Mouse (Mus musculus) neural tube, embryonic 14.5 days (tissue): ENCODE results near the gene Gm21988. TPM values are rescaled to one million over a fixed set of nuclear protein-coding genes. Genes with fewer than 3 reads are reported as not detected.

Source experiments
- ATAC-seq: fragments of 200-750 bp; cut with Nextera tagmentation; 2 replicates; pipeline ENCODE4 v1.8.0; 2017; ENCODE audit warnings: low read depth, mild to moderate bottlenecking, moderate TSS enrichment, moderate library complexity
- H3K27ac ChIP-seq: fragments of 300-500 bp; sonication (generic); 2 replicates; pipeline ENCODE4 v1.5.1; 2014; ENCODE audit warnings: low read depth, mild to moderate bottlenecking, control low read depth, low read length, moderate library complexity, mixed read lengths
- H3K27me3 ChIP-seq: fragments of 300-500 bp; sonication (generic); 2 replicates; pipeline ENCODE4 v1.6.1; 2014; ENCODE audit warnings: low read length; ENCODE audit not compliant: control insufficient read depth, insufficient read depth
- H3K36me3 ChIP-seq: fragments of 300-500 bp; sonication (generic); 2 replicates; pipeline ENCODE4 v1.6.1; 2014; ENCODE audit warnings: low read length, mixed read lengths; ENCODE audit not compliant: control insufficient read depth, insufficient read depth
- H3K4me1 ChIP-seq: fragments of 300-500 bp; sonication (generic); 2 replicates; pipeline ENCODE4 v1.6.1; 2014; ENCODE audit warnings: low read length; ENCODE audit not compliant: control insufficient read depth, insufficient read depth
- H3K4me2 ChIP-seq: fragments of 300-500 bp; sonication (generic); 2 replicates; pipeline ENCODE4 v1.6.1; 2014; ENCODE audit warnings: mild to moderate bottlenecking, low read depth, low read length, control low read depth
- H3K4me3 ChIP-seq: fragments of 300-500 bp; sonication (generic); 2 replicates; pipeline ENCODE4 v1.5.1; 2014; ENCODE audit warnings: low read depth, low read length, control low read depth, mixed read lengths
- H3K9ac ChIP-seq: fragments of 300-500 bp; sonication (generic); replicated peaks from 2 replicates; pipeline ENCODE4 v1.6.1; 2014; ENCODE audit warnings: low read depth, mild to moderate bottlenecking, control low read depth, low read length, mixed read lengths
- H3K9me3 ChIP-seq: fragments of 300-500 bp; sonication (generic); 2 replicates; pipeline ENCODE4 v1.6.1; 2016; ENCODE audit warnings: low read length; ENCODE audit not compliant: control insufficient read depth
- WGBS: fragments of 180-500 bp; shearing (Covaris S2); extraction: QIAGEN DNeasy Blood & Tissue Kit; methylation state at CpG from one replicate; pipeline ENCODE4 v1.1.7; 2014; 5-methylcytosine and 5-hydroxymethylcytosine counted together
- microRNA counts: library from miRNA; unstranded; fragments of <30 nt; microRNA quantifications from one replicate; lab custom pipeline; 2016
- microRNA-seq: library from miRNA; unstranded; fragments of <30 nt; microRNA quantifications from one replicate; pipeline ENCODE4, GENCODE M21; 2016
- polyA plus RNA-seq: library from polyadenylated mRNA; unstranded; fragments of >200 nt; fragmentation: Nextera tagmentation; extraction: Ambion mirVana; gene quantifications from 2 replicates; pipeline ENCODE4 v1.2.1, GENCODE M21; 2014

Gene Gm21988
- polyA plus RNA-seq, 1 experiment from 2014 or later, result 12.7 TPM

DNA sequence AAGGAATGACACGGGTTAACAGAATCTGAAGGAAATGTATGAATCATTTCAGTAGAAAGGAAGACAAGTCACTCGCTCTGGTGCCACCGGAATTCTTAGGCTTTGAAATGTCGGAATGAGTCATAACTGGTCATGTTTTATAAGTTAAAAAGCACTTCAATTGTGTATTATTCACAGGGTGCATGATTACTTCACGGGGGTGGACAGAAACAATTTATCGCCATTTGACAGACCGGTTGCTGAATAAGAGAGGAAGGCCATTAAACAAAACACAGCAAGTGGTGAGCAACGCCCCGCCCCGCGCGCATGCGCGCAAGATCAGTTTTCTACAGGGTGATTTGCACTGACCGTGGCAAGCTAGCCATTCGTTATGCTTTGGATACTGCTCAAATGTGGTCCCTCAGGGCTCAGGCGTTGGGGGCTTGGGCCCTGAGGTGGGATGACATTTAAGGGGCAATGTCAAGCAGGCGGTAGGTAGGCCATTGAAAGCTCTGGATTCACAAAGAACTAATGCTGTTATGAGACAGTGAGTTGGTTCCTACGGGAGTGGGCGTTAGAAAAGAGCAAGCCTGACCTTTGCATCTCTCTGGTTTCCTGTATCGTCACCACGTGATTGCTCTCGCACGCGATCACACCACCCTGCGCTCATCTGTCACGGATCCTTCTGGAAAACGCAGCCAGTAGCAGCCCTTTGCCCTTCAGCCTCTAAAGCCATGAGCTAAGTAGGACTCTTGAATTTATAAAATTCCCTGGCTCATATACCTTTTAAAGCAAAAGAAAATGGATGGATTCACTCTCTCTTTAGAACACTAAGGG lies 50.1 kb downstream of the Gm21988 start:
- Histone ChIP-seq H3K36me3 (no peaks in the 10 kb centered on the region), H3K27me3 (no peaks in the 10 kb centered on the region), H3K4me3 (no peak overlapping the region), H3K9ac (no peak overlapping the region), H3K4me1 (no peaks in the 10 kb centered on the region), H3K4me2 (no peak overlapping the region), H3K9me3 (no peaks in the 10 kb centered on the region), H3K27ac (no peak overlapping the region)
- 72% methylated on average over 28 of the region's 28 CpGs for WGBS
- no peak for ATAC-seq

MicroRNAs within 50 kb of the gene (microRNA counts, 519-probe panel; counts per million panel counts)
- microRNA mmu-miR-195 (lab: Ali Mortazavi, UCI), result 2,667 counts per million, percentile 16 among the panel's probes with 10 or more counts
- not detected for microRNA mmu-miR-497 (lab: Ali Mortazavi, UCI)

Small RNA genes within 50 kb of the gene (microRNA-seq; reads per million reads assigned to microRNA genes)
- gene Mir195a (264 reads per million, percentile 59 among the genes with 10 or more reads in this experiment), gene Mir497 (not detected), gene Mir497b (not detected)

Other genes starting within 250 kb of the Gm21988 start
- gene Gabarap, start 248.7 kb downstream of the Gm21988 start, polyA plus RNA-seq, result 609 and 643 TPM in 2 replicates
- gene Phf23, start 244.1 kb downstream of the Gm21988 start, polyA plus RNA-seq, result 28.8 and 37.8 TPM in 2 replicates
- 19.0 and 19.2 TPM in 2 replicates for gene Dvl2, start 239.2 kb downstream of the Gm21988 start, polyA plus RNA-seq
- gene Acadvl, start 224.4 kb downstream of the Gm21988 start, polyA plus RNA-seq, result 49.5 and 57.2 TPM in 2 replicates
- 24.9 and 31.6 TPM in 2 replicates for gene Dlg4, start 222.9 kb downstream of the Gm21988 start, polyA plus RNA-seq
- gene Asgr1, start 185.7 kb downstream of the Gm21988 start, polyA plus RNA-seq, result 3.7 TPM in 1 of 2 replicates, not detected in the other
- 0.26 TPM in 1 of 2 replicates, not detected in the other for gene Asgr2, start 147.2 kb downstream of the Gm21988 start, polyA plus RNA-seq
- gene Mgl2, start 109.5 kb downstream of the Gm21988 start, polyA plus RNA-seq, result 0.20 and 0.68 TPM in 2 replicates
- 1.1 TPM in 1 of 2 replicates, not detected in the other for gene Clec10a, start 83.6 kb downstream of the Gm21988 start, polyA plus RNA-seq
- gene Slc16a11, start 27.1 kb downstream of the Gm21988 start, polyA plus RNA-seq, result 3.0 and 4.0 TPM in 2 replicates
- 10.4 and 13.2 TPM in 2 replicates for gene Slc16a13, start 18.8 kb downstream of the Gm21988 start, polyA plus RNA-seq
- 1.8 and 5.7 TPM in 2 replicates for gene Bcl6b, start 10.0 kb downstream of the Gm21988 start, polyA plus RNA-seq
- 160 and 161 TPM in 2 replicates for gene 0610010K14Rik, start 1.9 kb downstream of the Gm21988 start, polyA plus RNA-seq
- gene Rnasek, start within 50 bp of the Gm21988 start, polyA plus RNA-seq, result 389 and 413 TPM in 2 replicates
- gene Alox12, start 15.5 kb upstream of the Gm21988 start, polyA plus RNA-seq, result 0.08 and 2.1 TPM in 2 replicates
- gene Alox12e, start 82.8 kb upstream of the Gm21988 start, polyA plus RNA-seq, result not detected in 2 replicates
- not detected in 2 replicates for gene Alox15, start 112.2 kb upstream of the Gm21988 start, polyA plus RNA-seq
- gene Pelp1, start 170.2 kb upstream of the Gm21988 start, polyA plus RNA-seq, result 29.3 and 32.1 TPM in 2 replicates
- gene Arrb2, start 192.8 kb upstream of the Gm21988 start, polyA plus RNA-seq, result 44.1 and 54.5 TPM in 2 replicates
- 41.4 and 46.6 TPM in 2 replicates for gene Med11, start 212.1 kb upstream of the Gm21988 start, polyA plus RNA-seq
- 0.31 and 1.5 TPM in 2 replicates for gene Zmynd15, start 219.6 kb upstream of the Gm21988 start, polyA plus RNA-seq
- 1.2 and 14.6 TPM in 2 replicates for gene Cxcl16, start 220.2 kb upstream of the Gm21988 start, polyA plus RNA-seq